Mouse (Mus musculus): ENCODE data around the gene Metrnl. TPM values are rescaled to one million over a fixed set of nuclear protein-coding genes. Genes with fewer than 3 reads are reported as not detected.

The Metrnl gene
- 17.8 and 21.7 TPM in 2 replicates for polyA plus RNA-seq (2015; fragmentation: Nextera tagmentation; extraction: Ambion mirVana)

GRCm38 (mm10) chr11:121701244-121701643, at the start of gene Metrnl:
Metrnl (plus strand) TSS chr11:121701544.

GRCm38 (mm10) chr11:121672990-121673572, 28.3 kb upstream of the Metrnl start, which contains the start of gene B3gntl1:
B3gntl1 (minus strand) TSS chr11:121673153.

Other genes with a start within 250 kb of the Metrnl start
- 26.7 and 29.1 TPM in 2 replicates for gene Tbcd, start 249.6 kb upstream of the Metrnl start, polyA plus RNA-seq (2015; fragmentation: Nextera tagmentation; extraction: Ambion mirVana)
- 0.25 and 0.32 TPM in 2 replicates for gene Zfp750, start 182.2 kb upstream of the Metrnl start, polyA plus RNA-seq (2015; fragmentation: Nextera tagmentation; extraction: Ambion mirVana)
- 3.9 and 8.8 TPM in 2 replicates for gene B3gntl1, start 28.4 kb upstream of the Metrnl start, polyA plus RNA-seq (2015; fragmentation: Nextera tagmentation; extraction: Ambion mirVana)
- gene Ptchd3, start 128.7 kb downstream of the Metrnl start, polyA plus RNA-seq (2015; fragmentation: Nextera tagmentation; extraction: Ambion mirVana) = 0.11 TPM in 1 of 2 replicates, not detected in the other